Mouse (Mus musculus): Measurements from ENCODE around the gene Dact3.
A peak's percentile ranks its signal among the peaks of the same experiment; 100 is the strongest.

The Dact3 gene

DNA sequence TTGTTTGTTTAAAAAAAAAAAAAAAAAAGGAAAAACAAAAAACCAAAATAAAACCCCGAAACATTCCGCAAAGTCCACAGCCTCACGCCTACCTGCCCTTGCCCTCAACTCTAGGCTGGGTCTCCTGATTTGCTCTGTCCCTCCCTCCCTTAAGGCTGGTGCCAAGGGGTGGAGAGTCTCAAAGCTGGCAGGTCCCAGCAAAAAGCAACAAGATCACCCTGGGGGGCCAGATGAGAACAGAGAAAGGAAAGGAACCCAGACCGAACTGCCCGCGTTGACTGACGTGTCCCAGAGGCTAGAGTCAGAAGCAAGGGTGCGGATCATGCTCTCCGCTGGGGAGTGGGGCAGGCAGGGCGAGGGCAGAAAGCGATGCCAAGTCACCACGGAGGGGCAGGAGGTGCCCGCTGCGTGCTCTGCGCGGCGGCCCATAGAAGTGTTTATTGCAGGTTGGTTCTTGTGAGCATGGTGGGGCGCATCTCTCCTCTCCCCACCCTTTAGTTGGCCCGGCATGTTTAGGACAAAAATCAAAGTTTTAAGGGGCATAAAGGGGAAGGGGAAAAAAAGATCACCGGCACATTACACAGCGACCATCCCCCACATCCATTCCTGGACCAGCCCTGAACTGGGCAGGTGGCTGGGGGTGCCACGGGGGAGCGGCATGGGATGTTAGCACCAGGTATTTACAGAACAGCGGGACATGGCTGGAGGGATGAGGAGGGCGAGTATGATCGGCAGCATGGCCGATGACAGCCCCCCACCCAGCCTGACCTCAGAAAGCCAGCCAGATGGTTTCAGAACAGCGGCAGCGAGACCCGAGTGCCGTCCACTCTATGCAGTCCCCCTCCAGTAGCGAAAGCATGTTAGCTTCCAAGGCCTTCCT lies 40.6 kb downstream of the Dact3 start:
- no peak for DNase-seq (ENCODE audit: low read depth, low spot score)

DNA sequence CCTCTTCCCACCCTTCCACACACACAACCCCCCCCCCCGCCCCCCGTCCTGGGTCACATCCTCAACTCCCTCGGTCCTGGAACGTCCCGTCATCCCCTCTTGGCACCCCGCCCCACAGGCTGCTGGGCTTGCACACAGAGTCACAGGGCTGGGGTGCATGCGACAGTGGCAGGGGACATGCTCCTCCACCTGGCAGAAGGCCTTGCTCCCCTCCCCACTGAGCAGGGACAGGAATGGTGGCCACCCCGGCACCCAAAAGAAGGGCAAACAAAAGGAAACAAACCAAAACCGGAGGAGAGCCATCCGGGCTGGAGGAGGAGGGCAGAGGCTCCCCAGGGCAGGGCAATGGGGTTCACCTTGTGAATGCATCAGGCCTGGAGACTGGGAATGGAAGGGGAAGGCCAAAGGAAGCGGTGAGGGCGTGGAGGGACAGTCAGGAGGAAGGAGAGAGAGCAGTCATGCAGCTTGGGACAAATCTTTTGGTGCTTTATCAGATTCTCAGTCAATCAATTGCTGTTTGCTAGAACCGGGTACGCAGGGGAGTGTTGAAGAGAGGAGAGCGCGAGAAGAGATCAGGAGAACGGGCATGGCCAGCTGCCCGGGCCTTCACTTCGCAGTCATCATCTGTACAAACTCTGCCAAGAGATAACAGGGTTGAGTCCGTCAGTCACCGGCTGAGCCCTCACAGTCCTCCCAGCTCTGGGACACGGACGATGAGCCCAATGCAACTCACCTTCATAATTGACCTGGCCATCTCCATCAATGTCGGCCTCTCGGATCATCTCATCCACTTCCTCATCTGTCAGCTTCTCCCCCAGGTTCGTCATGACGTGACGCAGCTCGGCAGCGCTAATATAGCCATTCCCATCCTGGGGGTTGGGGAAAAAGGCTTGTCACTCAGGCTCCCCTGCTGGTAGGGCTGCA lies 41.5 kb downstream of the Dact3 start:
- no peak for DNase-seq (ENCODE audit: low read depth, low spot score)

DNA sequence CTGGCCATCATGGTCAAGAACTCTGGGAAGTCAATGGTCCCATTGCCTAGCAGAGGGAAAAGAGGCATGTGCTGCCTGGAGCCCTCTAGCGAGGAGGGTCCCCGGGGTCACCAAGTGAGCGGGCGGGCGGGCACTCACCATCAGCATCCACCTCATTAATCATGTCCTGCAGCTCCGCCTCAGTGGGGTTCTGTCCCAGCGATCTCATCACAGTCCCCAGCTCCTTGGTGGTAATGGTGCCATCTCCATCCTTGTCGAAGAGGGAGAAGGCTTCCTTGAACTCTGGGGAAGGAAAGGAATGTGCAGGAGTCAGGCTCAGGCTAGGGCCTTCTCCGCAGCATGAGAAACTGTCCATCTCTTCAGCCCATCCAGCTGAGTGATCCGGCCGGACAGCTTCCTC lies 42.3 kb downstream of the Dact3 start:
- no peak for DNase-seq (ENCODE audit: low read depth, low spot score)

DNA sequence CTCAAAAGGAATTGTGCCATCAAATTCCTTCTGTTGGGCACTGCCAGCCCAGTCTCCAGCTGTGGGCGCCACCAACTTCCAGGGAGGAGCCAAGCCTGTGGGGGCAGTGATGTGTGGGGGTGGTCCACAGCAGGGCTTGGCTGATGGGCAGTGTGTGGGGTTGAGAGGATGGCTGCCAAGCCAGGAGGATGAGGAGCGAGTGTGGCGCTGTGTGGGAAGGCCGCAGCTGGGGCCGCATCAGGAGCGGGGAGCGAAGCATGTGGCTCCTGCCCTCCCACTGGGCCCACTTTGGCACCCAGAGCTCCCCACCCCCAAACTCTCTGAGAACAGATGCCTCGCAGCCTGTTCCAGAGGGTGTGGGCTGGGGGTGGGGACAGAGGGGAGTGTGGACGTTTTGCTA lies 42.9 kb downstream of the Dact3 start:
- DNase-seq (ENCODE audit: low read depth, low spot score), result no peak

DNA sequence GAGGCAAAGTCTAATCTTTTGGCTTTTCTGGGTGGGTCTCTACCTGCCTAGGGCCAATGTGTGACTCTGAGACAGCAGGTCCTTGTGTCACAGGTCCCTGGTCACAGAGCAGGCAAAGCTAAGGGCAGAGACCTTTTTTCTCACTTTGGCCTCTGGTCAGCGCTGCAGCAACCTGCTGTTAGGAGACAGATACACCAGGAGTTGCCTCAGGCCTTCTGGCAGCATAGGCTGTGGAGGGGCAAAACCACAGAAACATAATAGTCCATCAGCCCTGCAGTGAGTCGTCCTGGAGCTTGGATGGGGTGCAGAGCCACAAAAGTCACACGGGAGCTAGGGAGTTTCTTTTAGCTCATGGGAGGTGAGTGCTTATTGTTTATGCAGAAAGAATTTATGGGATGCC lies 43.6 kb downstream of the Dact3 start:
- no peak for DNase-seq (ENCODE audit: low read depth, low spot score)

DNA sequence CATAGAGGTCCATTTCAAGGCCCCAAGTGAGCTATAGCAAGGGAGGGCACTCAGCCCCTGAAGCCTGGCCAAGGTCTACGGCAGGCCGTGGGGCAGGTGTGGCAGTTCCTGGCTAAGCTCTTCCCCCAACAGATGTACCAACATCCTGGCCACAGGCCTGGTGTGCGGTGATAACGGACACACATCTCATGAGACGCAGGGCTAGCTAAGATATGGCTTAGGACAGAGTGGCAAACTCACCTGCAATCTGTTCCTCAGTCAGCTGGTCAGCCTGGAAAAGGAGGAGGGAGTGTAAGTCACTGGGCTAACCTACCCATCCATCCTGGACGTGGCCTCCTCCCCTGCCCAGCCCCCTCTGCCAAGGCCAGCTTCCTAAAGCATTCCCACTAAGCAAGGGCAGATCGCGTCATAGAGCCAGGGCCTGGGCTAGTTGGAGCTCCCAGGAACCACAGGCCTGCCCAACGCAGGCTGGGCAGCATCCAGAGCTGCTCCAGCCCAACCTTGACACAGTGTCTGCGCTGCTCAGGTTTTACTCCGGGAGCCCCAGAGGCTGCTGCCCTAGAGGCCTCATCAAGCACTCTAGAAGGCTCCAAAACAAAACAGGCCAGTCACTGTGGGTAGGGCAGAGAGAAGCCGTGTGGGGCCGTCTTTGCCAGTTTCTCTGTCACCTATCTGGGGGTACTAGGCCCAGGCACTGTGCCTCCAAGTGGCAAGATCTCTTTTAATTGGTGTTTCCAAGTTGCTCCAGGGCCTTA lies 44.5 kb downstream of the Dact3 start:
- no peak for DNase-seq (ENCODE audit: low read depth, low spot score)

DNA sequence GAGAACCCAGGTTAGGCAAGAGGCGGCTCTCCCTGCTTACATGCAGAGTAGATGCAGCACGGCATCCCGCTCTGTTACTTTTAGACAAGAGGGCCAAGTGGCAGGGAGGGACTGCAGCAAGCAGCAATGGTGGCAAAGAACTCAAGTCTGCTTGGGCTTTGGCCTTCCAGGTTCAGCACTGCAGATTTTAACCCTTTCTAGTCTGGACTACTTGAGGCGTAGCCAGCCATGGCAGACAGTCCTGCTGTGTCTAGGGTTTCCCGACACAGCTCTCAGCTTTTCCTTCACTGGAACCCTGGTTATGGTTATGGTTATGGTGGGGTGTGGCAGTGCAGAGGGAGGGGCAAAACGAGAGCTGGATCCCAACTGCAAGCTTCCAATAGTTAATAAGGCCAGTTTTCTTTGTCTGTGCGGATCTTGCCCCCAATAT lies 45.0 kb downstream of the Dact3 start:
- no peak for DNase-seq (ENCODE audit: low read depth, low spot score)

DNA sequence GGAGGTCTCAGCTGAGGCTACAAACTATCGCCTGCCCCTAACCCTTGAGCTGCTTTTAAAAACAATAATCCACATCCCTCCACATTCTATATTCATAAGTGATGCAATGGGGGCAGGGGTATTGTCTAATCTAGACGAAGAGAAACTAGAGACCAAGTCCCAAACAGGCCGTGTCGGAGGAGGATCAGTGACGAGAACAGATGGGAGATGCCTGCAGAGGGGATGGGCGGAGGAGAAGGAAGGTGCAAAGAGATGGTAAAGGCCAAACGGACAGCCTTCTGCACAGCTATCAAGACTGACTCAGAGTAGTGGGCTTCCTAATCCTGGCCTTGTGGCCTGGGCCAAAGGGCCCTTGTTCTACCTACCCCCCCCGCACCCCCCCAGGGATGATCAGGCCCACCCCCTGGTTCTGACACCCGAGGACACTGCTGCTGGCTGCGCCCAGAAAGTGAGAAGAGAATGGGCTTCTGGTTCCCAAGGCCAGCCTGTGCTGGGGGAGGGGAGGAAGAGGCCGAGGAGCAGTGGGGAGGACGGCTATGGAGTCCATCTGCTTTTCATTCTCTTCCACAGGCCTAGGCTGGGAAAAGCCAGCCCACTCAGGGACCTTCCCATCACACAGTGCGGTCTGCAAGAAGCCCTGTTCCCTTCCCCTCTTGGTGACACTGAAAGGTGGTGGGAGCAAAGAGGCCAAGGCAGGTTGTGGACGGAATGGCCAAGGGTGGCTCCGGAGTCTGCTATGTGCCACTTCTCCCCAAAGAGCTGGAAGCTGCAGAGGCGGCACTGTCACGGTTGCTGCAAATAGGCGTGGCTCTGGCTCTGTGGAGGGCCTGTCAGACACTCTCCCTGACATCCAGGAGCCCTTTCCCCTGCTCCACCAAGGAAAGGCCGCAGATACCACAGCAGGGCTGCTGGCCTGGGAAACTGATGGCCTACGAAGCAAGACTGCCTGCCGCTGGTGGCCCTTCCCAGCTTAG lies 46.0 kb downstream of the Dact3 start:
- no peak for DNase-seq (ENCODE audit: low read depth, low spot score)

DNA sequence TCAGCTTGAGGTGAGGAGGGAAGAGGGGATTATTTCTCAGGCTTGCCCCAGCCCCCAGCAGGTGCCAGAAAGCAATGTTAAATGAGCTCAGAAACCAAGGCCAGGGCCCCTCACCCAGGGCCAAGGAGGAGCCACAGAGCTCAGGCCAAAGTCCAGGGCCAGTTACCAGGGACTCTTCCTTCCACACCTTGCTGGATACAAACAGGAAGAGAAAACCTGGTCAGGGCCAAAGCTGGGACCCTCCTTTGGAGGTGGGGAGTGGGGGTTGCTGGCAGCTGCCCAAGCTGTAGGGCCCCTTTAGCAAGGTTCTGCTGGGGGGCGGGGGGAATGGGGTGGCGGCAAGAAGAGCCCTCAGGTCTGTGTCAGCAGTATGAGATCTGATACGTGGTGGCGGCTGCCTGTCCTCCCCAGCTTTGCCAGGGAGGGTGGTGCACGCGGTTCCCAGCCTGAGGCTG lies 46.8 kb downstream of the Dact3 start:
- no peak for DNase-seq (ENCODE audit: low read depth, low spot score)

DNA sequence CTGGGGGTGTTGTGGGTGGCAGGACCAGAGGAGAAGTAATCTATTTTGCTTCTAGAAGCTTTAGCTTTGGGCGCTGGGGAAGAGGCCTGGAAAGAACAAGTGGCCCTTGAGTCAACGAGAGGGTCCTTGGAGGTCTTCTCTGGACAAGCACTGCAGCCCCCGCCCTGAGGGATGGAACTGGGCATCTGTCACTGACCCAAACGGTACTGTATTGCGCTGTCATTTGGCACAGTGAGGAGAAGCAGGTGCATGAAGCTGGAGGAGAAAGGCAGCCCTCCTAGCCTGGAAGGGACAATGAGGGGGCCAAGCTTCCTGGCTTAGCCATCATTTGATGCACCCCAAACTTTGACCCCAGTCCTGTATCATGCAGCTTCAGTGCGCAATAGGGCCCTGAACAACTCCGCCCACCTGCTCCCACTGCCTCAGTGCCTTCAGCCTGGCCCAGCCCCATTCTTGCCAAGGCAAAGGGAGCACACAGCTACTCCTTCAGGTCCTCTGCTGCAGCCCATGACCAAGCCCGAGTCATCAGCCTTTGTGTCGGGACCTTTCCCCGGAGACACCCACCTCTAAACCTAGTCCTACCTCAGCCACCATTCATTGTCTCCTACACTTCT lies 47.4 kb downstream of the Dact3 start:
- no peak for DNase-seq (ENCODE audit: low read depth, low spot score)

DNA sequence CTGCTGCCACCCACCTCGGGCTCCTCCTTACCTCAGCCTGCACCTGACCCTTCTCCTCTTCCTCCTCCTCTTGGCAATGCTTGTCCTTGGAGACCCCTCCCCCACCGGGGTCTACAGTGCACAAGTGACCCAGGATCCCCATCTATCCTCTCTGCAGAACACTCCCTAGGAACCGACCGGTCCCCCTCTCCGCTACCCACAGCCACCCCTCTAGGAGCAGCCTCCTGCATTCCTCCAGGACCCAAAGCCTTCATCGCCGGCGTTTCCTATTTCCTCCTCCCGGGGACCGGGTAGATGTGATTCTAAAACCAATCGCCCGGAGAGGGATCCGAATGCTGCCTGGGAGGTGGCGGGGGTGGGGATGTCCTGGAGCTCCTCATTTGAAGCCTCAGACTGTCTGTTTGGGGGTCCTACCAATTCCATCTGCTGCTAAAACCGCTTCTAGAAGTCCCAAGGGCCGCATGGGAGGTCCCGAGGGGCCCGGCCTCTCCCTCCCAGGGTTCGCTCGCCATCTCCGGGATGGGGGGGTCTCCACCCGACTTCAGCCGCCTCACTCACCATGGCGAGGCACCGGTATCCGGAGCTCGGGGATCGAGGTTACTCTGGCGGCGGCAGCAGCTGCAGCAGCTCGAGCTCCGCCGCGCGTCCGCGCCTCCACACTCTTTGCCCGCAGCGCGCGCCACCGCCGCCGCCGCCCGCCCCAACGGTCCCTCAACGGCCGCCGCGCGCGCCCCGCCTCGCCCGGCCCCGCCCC lies 48.3 kb downstream of the Dact3 start:
- DNase-seq (ENCODE audit: low read depth, low spot score), result no peak

DNA sequence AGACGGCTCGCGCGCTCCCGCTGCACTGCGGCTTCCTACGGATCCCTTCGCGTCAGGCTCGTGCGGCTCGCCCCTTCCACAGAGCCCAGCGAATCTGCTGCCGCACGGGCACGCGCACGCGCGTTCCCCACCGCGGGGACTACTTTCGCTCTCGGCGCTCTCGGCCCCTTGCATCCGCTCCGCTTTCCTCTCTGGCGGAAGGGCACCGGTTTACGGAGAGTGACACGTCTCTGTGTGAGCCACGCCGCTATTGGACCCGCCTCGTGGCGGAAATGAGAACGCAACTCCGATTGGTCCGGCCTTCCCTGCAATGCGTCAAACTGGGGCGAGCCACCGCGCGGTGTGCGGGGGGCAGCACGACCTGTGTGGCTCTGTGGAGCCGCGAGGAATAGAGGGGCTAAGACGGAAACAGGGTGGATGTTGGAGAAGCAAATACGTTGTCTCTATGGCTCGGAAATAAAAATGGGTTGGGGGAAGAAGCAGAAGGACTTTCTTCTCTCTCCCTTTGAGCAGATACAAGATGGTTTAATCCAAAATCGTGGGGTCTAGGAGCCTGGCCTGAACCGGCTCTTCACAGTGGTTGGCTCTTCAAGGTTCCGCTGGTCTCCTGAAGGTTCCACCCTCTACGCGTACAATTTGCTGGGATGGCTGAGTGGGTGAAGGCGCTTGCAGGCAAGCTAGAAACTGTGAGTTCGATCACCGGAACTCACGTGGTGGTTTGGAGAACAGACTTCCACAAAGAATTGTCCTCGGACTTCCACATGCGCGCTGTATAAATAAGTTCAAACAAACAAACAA lies 49.1 kb downstream of the Dact3 start, which contains the start of gene Calm3:
Calm3 (minus strand) TSS at position 78 of the 798 bp plus-strand sequence.
- peak; percentile 99 for DNase-seq (ENCODE audit: low read depth, low spot score)

DNA sequence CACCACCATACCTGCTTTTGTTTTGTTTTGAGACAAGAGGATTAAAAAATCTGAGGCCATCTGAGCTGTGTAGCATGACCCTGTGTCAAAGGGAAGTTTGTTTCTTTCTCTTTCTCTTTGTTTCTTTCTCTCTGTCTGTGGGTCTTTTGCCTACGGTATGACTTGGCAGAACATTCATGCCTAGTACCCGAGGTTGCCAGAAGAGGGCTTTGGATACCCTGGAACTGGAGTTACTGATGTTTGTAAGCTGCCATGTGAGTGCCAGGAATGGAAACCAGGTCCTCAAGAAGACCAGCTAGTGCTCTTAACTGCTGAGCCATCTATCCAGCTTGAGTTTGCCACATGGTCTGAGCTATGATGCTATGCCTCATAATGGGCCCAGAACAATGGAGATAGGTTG lies 53.2 kb downstream of the Dact3 start:
- no peak for DNase-seq (ENCODE audit: low read depth, low spot score)

DNA sequence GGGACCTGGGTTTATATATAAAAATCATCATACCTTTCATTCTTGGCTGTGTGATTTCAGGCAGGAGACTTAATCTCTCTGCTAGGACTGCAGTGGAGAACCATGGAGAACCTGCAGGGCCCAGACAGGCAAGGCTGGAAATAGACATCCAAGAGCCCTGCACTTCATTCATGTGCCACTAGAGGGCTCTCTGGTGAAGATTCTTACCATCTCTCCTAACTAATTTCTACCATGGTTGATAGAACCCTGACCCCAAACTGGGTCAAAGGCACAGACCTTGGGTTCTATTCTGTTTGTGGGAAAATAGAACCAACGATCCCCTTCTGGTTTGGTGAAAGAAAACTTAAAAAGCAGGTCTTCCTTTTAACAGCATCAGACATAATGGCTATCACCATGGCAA lies 55.7 kb downstream of the Dact3 start:
- no peak for DNase-seq (ENCODE audit: low read depth, low spot score)

DNA sequence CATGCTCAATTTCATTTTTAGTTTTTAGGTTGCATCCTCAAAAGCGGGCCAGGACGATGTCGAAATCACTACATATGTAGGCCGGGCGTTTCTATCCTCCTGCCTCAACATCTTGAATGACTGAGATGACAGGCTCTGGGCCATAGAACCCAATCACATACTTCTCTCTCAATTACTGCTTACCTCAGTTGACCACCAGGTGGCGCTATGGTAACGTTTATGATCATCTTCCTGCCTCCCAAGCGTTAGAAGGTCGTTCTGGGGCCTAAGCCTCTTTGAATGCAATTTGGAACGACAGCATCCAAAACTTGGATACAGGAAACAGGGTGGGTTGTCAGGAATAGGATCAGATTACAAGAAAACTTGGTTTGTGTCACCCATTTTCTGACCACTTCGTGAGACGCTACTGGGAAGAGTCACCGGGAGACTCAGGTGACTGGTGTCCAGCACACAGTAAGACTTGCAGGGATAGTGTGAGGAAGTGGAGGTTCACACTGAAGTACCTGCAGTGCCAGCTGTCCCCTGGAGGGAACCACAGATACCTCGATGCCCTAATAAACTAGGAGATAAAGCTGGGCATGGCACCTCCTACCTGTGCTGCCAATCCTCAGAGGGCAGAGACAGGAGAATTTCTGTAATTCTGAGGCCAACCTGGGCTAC lies 57.0 kb downstream of the Dact3 start:
- no peak for DNase-seq (ENCODE audit: low read depth, low spot score)

DNA sequence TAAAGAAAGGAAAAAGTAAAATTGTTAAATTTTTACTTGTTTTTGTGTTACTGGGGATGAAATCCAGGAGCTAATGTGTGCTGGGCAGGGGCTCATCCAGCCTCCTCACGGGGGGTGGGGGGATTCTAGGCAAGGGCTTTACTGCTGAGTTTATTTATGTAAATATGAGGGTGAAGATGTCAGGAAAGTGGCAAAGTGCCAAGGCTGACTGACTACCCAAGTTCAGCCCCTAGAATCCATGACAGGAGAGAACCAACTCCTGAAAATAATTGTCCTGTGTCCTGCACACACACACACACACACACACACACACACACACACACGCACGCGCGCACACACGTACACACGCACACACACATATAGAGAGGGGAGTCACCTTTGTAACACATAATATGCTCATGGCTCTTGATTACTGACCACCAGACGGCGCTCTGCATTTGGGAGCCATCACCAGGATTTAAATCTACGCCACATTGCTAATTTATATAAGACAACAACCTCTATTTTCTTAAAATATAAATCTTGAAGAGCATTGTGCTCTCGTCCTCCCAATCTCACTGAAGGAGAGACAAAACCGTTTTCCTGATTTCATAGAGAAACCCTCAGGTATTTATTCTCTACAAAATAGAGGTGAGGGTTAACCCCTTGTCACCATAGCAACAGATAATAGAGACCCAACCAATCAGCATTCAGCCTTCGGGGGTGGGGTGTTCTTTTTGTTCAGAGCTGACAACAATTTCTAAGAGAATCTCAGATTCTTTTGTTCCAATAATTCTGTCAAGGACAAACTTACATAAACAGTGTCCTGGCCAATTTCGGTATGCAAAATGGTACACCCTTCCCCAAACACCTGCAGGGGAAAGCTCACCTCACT lies 57.8 kb downstream of the Dact3 start:
- no peak for DNase-seq (ENCODE audit: low read depth, low spot score)
